Mouse (Mus musculus) ES-E14 (cell line): ENCODE measurements at regions not wholly inside any gene's neighbourhood (a gene's known extent, or its start where the extent isn't known, plus 50 kb on each side); places are given as distances from the start of the nearest gene placed in this dataset.

Experiments
- DNase-seq: peaks from one replicate; pipeline ENCODE4 v3.0.0-alpha.2; 2013; ENCODE audit warnings: low read depth, low spot score
- H3K27ac ChIP-seq: 2 replicates; pipeline ENCODE4 v1.5.1; 2012; ENCODE audit warnings: low read depth, mild to moderate bottlenecking, low read length, moderate library complexity, mixed read lengths; ENCODE audit not compliant: poor library complexity, insufficient read depth, severe bottlenecking
- H3K36me3 ChIP-seq: 2 replicates; pipeline ENCODE4 v1.6.1; 2012; ENCODE audit warnings: mild to moderate bottlenecking, low read length, moderate library complexity, mixed read lengths; ENCODE audit not compliant: control insufficient read depth, poor library complexity, insufficient read depth, severe bottlenecking
- H3K4me1 ChIP-seq, 2 experiments: fragments of 150-350 bp in 1 of 2; sonication (generic) in 1 of 2; 2 replicates each; pipeline ENCODE4 v1.6.1; 2012; ENCODE audit warnings: low read length in 2 of 2, mild to moderate bottlenecking in 1 of 2, mixed read lengths in 1 of 2; ENCODE audit not compliant: control insufficient read depth in 2 of 2, insufficient read depth in 2 of 2, poor library complexity in 1 of 2
- H3K4me3 ChIP-seq, 2 experiments: fragments of 150-350 bp in 1 of 2; sonication (generic) in 1 of 2; 2 replicates each; pipeline ENCODE4 v1.5.1; 2012; ENCODE audit warnings: low read length in 2 of 2, low read depth in 1 of 2, mild to moderate bottlenecking in 1 of 2, mixed read lengths in 1 of 2; ENCODE audit not compliant: insufficient read depth in 1 of 2, poor library complexity in 1 of 2, severe bottlenecking in 1 of 2
- H3K9ac ChIP-seq: 2 replicates; pipeline ENCODE4 v1.6.1; 2012; ENCODE audit warnings: low read depth, mild to moderate bottlenecking, low read length, mixed read lengths; ENCODE audit not compliant: poor library complexity, insufficient read depth, severe bottlenecking
- H3K9me3 ChIP-seq: fragments of 150-350 bp; sonication (generic); 2 replicates; pipeline ENCODE4 v1.6.1; 2012; ENCODE audit warnings: low read depth, mild to moderate bottlenecking, low read length; ENCODE audit not compliant: control insufficient read depth, insufficient read depth
- CHD2 ChIP-seq: IDR thresholded peaks from 2 replicates; pipeline ENCODE4 v1.6.1; 2014; ENCODE audit warnings: mild to moderate bottlenecking, low read depth, low read length, inconsistent platforms
- HCFC1 ChIP-seq: IDR thresholded peaks from 2 replicates; pipeline ENCODE4 v1.6.1; 2012; ENCODE audit warnings: low read length, inconsistent platforms, borderline replicate concordance; ENCODE audit not compliant: insufficient read depth
- MAFK ChIP-seq: IDR thresholded peaks from 2 replicates; pipeline ENCODE4 v1.6.1; 2014; ENCODE audit warnings: mild to moderate bottlenecking, low read depth, low read length, inconsistent platforms; ENCODE audit not compliant: insufficient read depth
- ZC3H11A ChIP-seq: IDR thresholded peaks from 2 replicates; pipeline ENCODE4 v1.6.1; 2012; ENCODE audit warnings: low read depth, mild to moderate bottlenecking, inconsistent platforms, low read length, borderline replicate concordance
- ZNF384 ChIP-seq: IDR thresholded peaks from 2 replicates; pipeline ENCODE4 v1.6.1; 2012; ENCODE audit warnings: low read depth, low read length, inconsistent platforms
- in situ Hi-C, 2 experiments: fragments of 600-800 bp; cut with MboI; formaldehyde crosslinking; loops; one replicate each; pipeline ENCODE4 v1.15.1; 2025; ENCODE audit warnings: low sequenced_read_pairs in 2 of 2, inconsistent platforms in 1 of 2; ENCODE audit not compliant: unreplicated experiment in 2 of 2

- Histone ChIP-seq H3K27ac (no peak overlapping the region), H3K4me3 (no peak overlapping the region), H3K9me3 (no peaks in the 10 kb centered on the region), H3K4me1 (no peaks in the 10 kb centered on the region), H3K36me3 (no peaks in the 10 kb centered on the region), H3K9ac (no peak overlapping the region)
- in situ Hi-C loops: no loop called here
- TF ChIP-seq HCFC1 (no peak), MAFK (no peak), ZC3H11A (no peak), CHD2 (no peak), ZNF384 (no peak)
- no peak for DNase-seq
Measured at GRCm38 (mm10) chrX:131489314-131489713, 1739.8 kb downstream of the Diaph2 start.

GRCm38 (mm10) chrX:131501409-131501808 lies 1751.9 kb downstream of the Diaph2 start:
- H3K9ac ChIP-seq: no peak overlapping the region
- TF ChIP-seq ZC3H11A (no peak), CHD2 (no peak), HCFC1 (no peak)
- in situ Hi-C loops: no loop called here
- no peaks in the 10 kb centered on the region for H3K4me1 ChIP-seq
- no peak for DNase-seq
- no peak overlapping the region for H3K4me3 ChIP-seq
- no peaks in the 10 kb centered on the region for H3K9me3 ChIP-seq
- no peak overlapping the region for H3K27ac ChIP-seq
- H3K36me3 ChIP-seq: no peaks in the 10 kb centered on the region

GRCm38 (mm10) chrX:131506837-131507236 lies 1757.3 kb downstream of the Diaph2 start:
- no peaks in the 10 kb centered on the region for H3K4me1 ChIP-seq
- H3K27ac ChIP-seq: no peak overlapping the region
- in situ Hi-C loops: no loop called here
- DNase-seq: no peak
- TF ChIP-seq ZC3H11A: no peak
- TF ChIP-seq ZNF384: no peak
- TF ChIP-seq HCFC1: no peak
- no peak for TF ChIP-seq MAFK
- no peak for TF ChIP-seq CHD2
- no peak overlapping the region for H3K9ac ChIP-seq
- no peak overlapping the region for H3K4me3 ChIP-seq
- no peaks in the 10 kb centered on the region for H3K36me3 ChIP-seq
- no peaks in the 10 kb centered on the region for H3K9me3 ChIP-seq
